Mouse (Mus musculus): ENCODE data around the gene Wdr46. TPM values are rescaled to one million over a fixed set of nuclear protein-coding genes. Genes with fewer than 3 reads are reported as not detected.
"Not testable (repeated sequence)": the region's sequence is repeated elsewhere in the genome, so short reads cannot be mapped to it uniquely, and the experiment has no call there.

Gene Wdr46
- polyA plus RNA-seq, 1 experiment from 2014 or later, result 17.1 TPM

- H3K27ac ChIP-seq (replicated peaks), result no peak overlapping the region
- ATAC-seq (ENCODE audit: low FRiP score, low TSS enrichment), result no peak
- DNase-seq (ENCODE audit: low spot score), result no peak
Measured at GRCm38 (mm10) chr17:33977861-33978557, 37.5 kb downstream of the Wdr46 start.

GRCm38 (mm10) chr17:33978631-33979031 is 38.2 kb downstream of the Wdr46 start:
- no peak overlapping the region for H3K27ac ChIP-seq (replicated peaks)

More at GRCm38 (mm10) chr17:33977861-33978557, 37.5 kb downstream of the Wdr46 start:
- H3K36me3 ChIP-seq (ENCODE audit: control insufficient read depth, insufficient read depth, low read length), result no peaks in the 10 kb centered on the region
- 3% methylated on average over 57 of the region's 57 CpGs for WGBS
- H3K4me1 ChIP-seq (replicated peaks; ENCODE audit: control insufficient read depth, insufficient read depth), result 0 out of 2 replicates have a peak, but pooled peaks cover 2% of the 10 kb centered on the region
- H3K9ac ChIP-seq (ENCODE audit: low read length), result peak overlapping the region; percentile 48
- H3K27me3 ChIP-seq (ENCODE audit: control insufficient read depth, insufficient read depth, low read length), result no peaks in the 10 kb centered on the region; the same call in 1 of the 2 replicates
- H3K4me3 ChIP-seq (ENCODE audit: low read depth, low read length), result peak overlapping the region; percentile 39
- H3K9me3 ChIP-seq (ENCODE audit: control insufficient read depth, low read length), result no peaks in the 10 kb centered on the region
- TF ChIP-seq CTCF (IDR thresholded peaks at IDR 0.05; ENCODE audit: low read depth) (no peak), EP300 (optimal IDR thresholded peaks at IDR 0.05) (no peak)
- peak overlapping the region; percentile 58 for H3K4me2 ChIP-seq (replicated peaks; ENCODE audit: low read depth)

GRCm38 (mm10) chr17:33979512-33980050 is 39.1 kb downstream of the Wdr46 start:
- H3K4me1 ChIP-seq (replicated peaks; ENCODE audit: control insufficient read depth, insufficient read depth), result 0 out of 2 replicates have a peak, but pooled peaks cover 2% of the 10 kb centered on the region
- 69% methylated on average over 6 of the region's 6 CpGs for WGBS
- no peaks in the 10 kb centered on the region for H3K9me3 ChIP-seq (ENCODE audit: control insufficient read depth, low read length)
- DNase-seq (ENCODE audit: low spot score) (no peak), ATAC-seq (ENCODE audit: low FRiP score, low TSS enrichment) (no peak)
- no peaks in the 10 kb centered on the region; the same call in 1 of the 2 replicates for H3K27me3 ChIP-seq (ENCODE audit: control insufficient read depth, insufficient read depth, low read length)
- no peak overlapping the region for H3K4me2 ChIP-seq (replicated peaks; ENCODE audit: low read depth)
- no peak overlapping the region for H3K27ac ChIP-seq (replicated peaks)
- H3K4me3 ChIP-seq (ENCODE audit: low read depth, low read length), result no peak overlapping the region
- no peaks in the 10 kb centered on the region for H3K36me3 ChIP-seq (ENCODE audit: control insufficient read depth, insufficient read depth, low read length)
- H3K9ac ChIP-seq (ENCODE audit: low read length), result no peak overlapping the region
- TF ChIP-seq CTCF (IDR thresholded peaks at IDR 0.05; ENCODE audit: low read depth) (no peak), EP300 (optimal IDR thresholded peaks at IDR 0.05) (no peak)

More at GRCm38 (mm10) chr17:33978631-33979031, 38.2 kb downstream of the Wdr46 start:
- TF ChIP-seq CTCF (IDR thresholded peaks at IDR 0.05; ENCODE audit: low read depth) (no peak), EP300 (optimal IDR thresholded peaks at IDR 0.05) (no peak)
- Histone ChIP-seq H3K4me1 (replicated peaks; ENCODE audit: control insufficient read depth, insufficient read depth) (0 out of 2 replicates have a peak, but pooled peaks cover 2% of the 10 kb centered on the region), H3K36me3 (ENCODE audit: control insufficient read depth, insufficient read depth, low read length) (no peaks in the 10 kb centered on the region), H3K4me3 (ENCODE audit: low read depth, low read length) (peak overlapping the region; percentile 39), H3K27me3 (ENCODE audit: control insufficient read depth, insufficient read depth, low read length) (no peaks in the 10 kb centered on the region; the same call in 1 of the 2 replicates), H3K9ac (ENCODE audit: low read length) (peak overlapping the region; percentile 48), H3K9me3 (ENCODE audit: control insufficient read depth, low read length) (no peaks in the 10 kb centered on the region), H3K4me2 (replicated peaks; ENCODE audit: low read depth) (peak overlapping the region; percentile 58)
- DNase-seq (ENCODE audit: low spot score) (peak; percentile 90), ATAC-seq (ENCODE audit: low FRiP score, low TSS enrichment) (peak; percentile 94)
- WGBS, result 1% methylated on average over 15 of the region's 17 CpGs

- Histone ChIP-seq H3K4me2 (replicated peaks; ENCODE audit: low read depth) (no peak overlapping the region), H3K9me3 (ENCODE audit: control insufficient read depth, low read length) (no peaks in the 10 kb centered on the region), H3K9ac (ENCODE audit: low read length) (no peak overlapping the region), H3K4me3 (ENCODE audit: low read depth, low read length) (no peak overlapping the region), H3K36me3 (ENCODE audit: control insufficient read depth, insufficient read depth, low read length) (no peaks in the 10 kb centered on the region), H3K27me3 (ENCODE audit: control insufficient read depth, insufficient read depth, low read length) (no peaks in the 10 kb centered on the region; the same call in 1 of the 2 replicates), H3K4me1 (replicated peaks; ENCODE audit: control insufficient read depth, insufficient read depth) (0 out of 2 replicates have a peak, but pooled peaks cover 2% of the 10 kb centered on the region), H3K27ac (replicated peaks) (peak overlapping the region; percentile 49; the same call in 1 of the 2 replicates)
- no peak for ATAC-seq (ENCODE audit: low FRiP score, low TSS enrichment)
- 75% methylated on average over 19 of the region's 19 CpGs for WGBS
- DNase-seq (ENCODE audit: low spot score), result no peak
- no peak for TF ChIP-seq EP300 (optimal IDR thresholded peaks at IDR 0.05)
- TF ChIP-seq CTCF (IDR thresholded peaks at IDR 0.05; ENCODE audit: low read depth), result no peak
Measured at GRCm38 (mm10) chr17:33980181-33981035, 39.9 kb downstream of the Wdr46 start.

- H3K27ac ChIP-seq (replicated peaks), result peak overlapping the region; percentile 67; the same call in 1 of the 2 replicates
- not testable (repeated sequence) for H3K27me3 ChIP-seq (ENCODE audit: control insufficient read depth, insufficient read depth, low read length); H3K4me1 ChIP-seq (replicated peaks; ENCODE audit: control insufficient read depth, insufficient read depth); H3K9me3 ChIP-seq (ENCODE audit: control insufficient read depth, low read length); H3K36me3 ChIP-seq (ENCODE audit: control insufficient read depth, insufficient read depth, low read length)
- WGBS, result under 1% methylated on average over 27 of the region's 27 CpGs
- H3K4me3 ChIP-seq (ENCODE audit: low read depth, low read length), result peak overlapping the region; percentile 43
- DNase-seq (ENCODE audit: low spot score) (peak; percentile 91), ATAC-seq (ENCODE audit: low FRiP score, low TSS enrichment) (peak; percentile 86)
- TF ChIP-seq CTCF (IDR thresholded peaks at IDR 0.05; ENCODE audit: low read depth), result peak; percentile 72
- H3K9ac ChIP-seq (ENCODE audit: low read length), result peak overlapping the region; percentile 51; the same call in 1 of the 2 replicates
- H3K4me2 ChIP-seq (replicated peaks; ENCODE audit: low read depth), result peak overlapping the region; percentile 59
Measured at GRCm38 (mm10) chr17:33981192-33981909, 40.9 kb downstream of the Wdr46 start.

Data from stomach, postnatal 0 days (tissue).